Mouse (Mus musculus) embryonic facial prominence, embryonic 12.5 days (tissue): ENCODE measurements around the gene Xpo6. TPM values are rescaled to one million over a fixed set of nuclear protein-coding genes. Genes with fewer than 3 reads are reported as not detected.

Experiments
- ATAC-seq: fragments of 200-750 bp; cut with Nextera tagmentation; 2 replicates; pipeline ENCODE4 v1.8.0; 2017; ENCODE audit not compliant: insufficient number of reproducible peaks, insufficient read depth, low FRiP score, low TSS enrichment
- H3K27ac ChIP-seq: fragments of 300-500 bp; sonication (generic); 2 replicates; pipeline ENCODE4 v1.5.1; 2016; ENCODE audit warnings: mild to moderate bottlenecking
- H3K27me3 ChIP-seq: fragments of 300-500 bp; sonication (generic); 2 replicates; pipeline ENCODE4 v1.6.1; 2016; ENCODE audit warnings: mild to moderate bottlenecking, moderate library complexity
- H3K36me3 ChIP-seq: fragments of 300-500 bp; sonication (generic); 2 replicates; pipeline ENCODE4 v1.6.1; 2016; ENCODE audit warnings: mild to moderate bottlenecking
- H3K4me1 ChIP-seq: fragments of 300-500 bp; sonication (generic); 2 replicates; pipeline ENCODE4 v1.6.1; 2016
- H3K4me2 ChIP-seq: fragments of 300-500 bp; sonication (generic); replicated peaks from 2 replicates; pipeline ENCODE4 v1.6.1; 2016; ENCODE audit warnings: mild to moderate bottlenecking, moderate library complexity
- H3K4me3 ChIP-seq: fragments of 300-500 bp; sonication (generic); 2 replicates; pipeline ENCODE4 v1.5.1; 2016; ENCODE audit warnings: mild to moderate bottlenecking
- H3K9ac ChIP-seq: fragments of 300-500 bp; sonication (generic); 2 replicates; pipeline ENCODE4 v1.6.1; 2016; ENCODE audit warnings: mild to moderate bottlenecking, moderate library complexity
- H3K9me3 ChIP-seq: fragments of 300-500 bp; sonication (generic); 2 replicates; pipeline ENCODE4 v1.6.1; 2016; ENCODE audit warnings: mild to moderate bottlenecking, moderate library complexity
- WGBS: fragments of 180-500 bp; shearing (Covaris S2); methylation state at CpG from one replicate; pipeline ENCODE4 v1.1.7; 2016; 5-methylcytosine and 5-hydroxymethylcytosine counted together
- polyA plus RNA-seq: library from polyadenylated mRNA; unstranded; fragments of >200 nt; fragmentation: Nextera tagmentation; extraction: Ambion mirVana; gene quantifications from 2 replicates; pipeline ENCODE4 v1.2.1, GENCODE M21; 2016

The Xpo6 gene
- polyA plus RNA-seq, 1 experiment from 2014 or later = 78.5 TPM

DNA sequence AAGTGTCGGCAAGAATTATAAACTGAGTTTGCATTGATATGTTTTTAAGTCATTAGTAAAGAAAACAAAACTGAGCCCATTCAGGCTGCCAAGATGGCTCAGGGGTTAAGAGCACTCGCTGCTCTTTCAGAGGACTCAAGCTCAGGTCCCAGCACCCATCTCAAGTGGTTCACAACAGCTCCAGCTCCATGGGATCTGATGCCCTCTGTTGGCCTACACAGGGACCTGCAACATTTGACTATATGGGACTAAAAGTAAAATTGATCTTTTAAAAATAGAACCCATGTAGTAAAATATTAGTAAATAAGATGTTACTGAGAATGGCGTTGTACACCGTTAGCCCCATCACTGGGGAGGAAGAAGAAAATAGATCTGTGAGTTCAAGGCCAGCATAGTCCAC is 130.0 kb downstream of the Xpo6 start:
- Histone ChIP-seq H3K9ac (no peak overlapping the region), H3K27ac (no peak overlapping the region), H3K4me1 (0 out of 2 replicates have a peak, but pooled peaks cover 5% of the 10 kb centered on the region), H3K4me3 (no peak overlapping the region), H3K36me3 (no peaks in the 10 kb centered on the region), H3K27me3 (0 out of 2 replicates have a peak, but pooled peaks cover 3% of the 10 kb centered on the region), H3K9me3 (no peaks in the 10 kb centered on the region), H3K4me2 (no peak overlapping the region)
- ATAC-seq = no peak
- 92% methylated on average over 4 of the region's 4 CpGs for WGBS

DNA sequence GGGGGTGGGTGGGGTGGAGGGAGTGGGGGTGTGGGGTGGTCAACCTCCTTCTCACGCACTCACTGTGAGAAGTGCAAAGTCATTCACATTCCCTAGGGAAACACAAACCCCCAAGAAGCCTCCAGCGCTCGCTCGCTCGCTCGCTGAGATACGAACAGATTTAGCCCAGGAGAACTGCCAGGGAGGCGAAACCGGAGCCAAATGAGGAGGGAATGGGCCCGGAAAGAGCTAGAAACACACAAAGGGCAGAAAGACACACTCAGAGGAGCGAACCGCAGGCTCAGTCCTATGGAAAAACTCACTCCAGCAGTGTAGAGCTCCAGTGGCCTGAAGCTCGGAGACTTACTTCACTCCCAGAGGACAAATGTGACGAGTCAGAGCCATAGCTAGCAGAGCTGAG is 133.5 kb downstream of the Xpo6 start:
- whole genome bisulfite sequencing = 55% methylated on average over 14 of the region's 14 CpGs
- no peak for ATAC-seq
- no peak overlapping the region for H3K4me2 ChIP-seq

DNA sequence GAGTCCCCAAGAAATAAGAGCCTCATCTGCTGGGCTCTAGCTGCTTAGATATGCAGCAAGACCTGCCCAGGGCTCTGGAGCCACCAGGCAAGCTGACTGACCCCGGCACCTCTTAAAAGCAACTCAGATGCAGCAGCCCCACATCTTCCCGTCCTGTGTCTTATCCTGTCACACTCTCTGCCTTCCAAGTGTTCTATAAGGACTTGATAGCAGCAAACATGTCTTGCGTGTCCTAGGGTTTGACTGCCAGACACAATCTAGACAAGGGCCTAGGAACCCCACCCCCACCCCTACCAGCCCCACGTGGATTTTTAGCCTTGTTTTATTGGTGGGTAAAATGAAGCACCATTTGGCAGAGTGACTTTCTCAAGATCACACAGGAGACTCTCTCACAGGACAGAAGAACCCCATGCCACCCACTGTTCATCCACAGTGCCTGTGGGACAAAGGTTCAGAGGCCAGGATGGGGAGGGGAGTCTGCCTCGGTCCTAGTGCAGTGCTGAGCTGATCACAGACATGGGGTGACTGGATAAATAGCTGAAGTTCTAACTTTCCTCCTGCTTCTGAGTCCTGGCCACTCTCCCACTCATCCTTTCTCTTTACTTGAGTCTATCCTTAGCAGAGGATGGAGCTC is 134.9 kb downstream of the Xpo6 start:
- H3K27me3 ChIP-seq = no peaks in the 10 kb centered on the region
- H3K4me1 ChIP-seq = 0 out of 2 replicates have a peak, but pooled peaks cover 5% of the 10 kb centered on the region
- H3K27ac ChIP-seq = no peak overlapping the region
- no peak overlapping the region for H3K9ac ChIP-seq
- no peak overlapping the region for H3K4me3 ChIP-seq
- no peaks in the 10 kb centered on the region for H3K36me3 ChIP-seq
- H3K4me2 ChIP-seq = no peak overlapping the region
- ATAC-seq = no peak
- 74% methylated on average over 5 of the region's 5 CpGs for WGBS
- no peaks in the 10 kb centered on the region for H3K9me3 ChIP-seq

More for the DNA sequence above, 133.5 kb downstream of the Xpo6 start:
- Histone ChIP-seq H3K4me1 (0 out of 2 replicates have a peak, but pooled peaks cover 5% of the 10 kb centered on the region), H3K27ac (no peak overlapping the region), H3K9me3 (no peaks in the 10 kb centered on the region), H3K4me3 (no peak overlapping the region), H3K36me3 (no peaks in the 10 kb centered on the region), H3K27me3 (no peaks in the 10 kb centered on the region), H3K9ac (no peak overlapping the region)

DNA sequence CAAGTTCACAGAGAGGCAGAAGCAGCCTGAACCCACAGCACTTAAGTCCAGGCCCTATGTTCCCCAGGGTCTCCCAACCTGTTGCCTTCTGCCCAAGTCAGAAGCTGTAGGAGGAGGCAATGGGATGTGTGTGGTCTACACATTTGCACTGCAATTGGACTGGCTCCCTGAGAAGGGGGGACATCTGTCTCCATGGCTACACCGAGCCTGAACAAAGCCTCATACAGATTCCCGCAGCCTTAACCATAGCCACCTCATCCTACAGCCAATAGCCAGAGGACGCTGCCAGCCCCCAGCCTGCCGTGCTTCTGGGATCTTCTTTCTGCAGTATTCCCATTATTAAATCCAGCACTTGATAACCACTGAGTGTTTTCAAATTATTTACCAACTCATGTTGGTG is 138.1 kb downstream of the Xpo6 start:
- ATAC-seq = no peak
- Histone ChIP-seq H3K4me1 (peaks cover 8% of the 10 kb centered on the region), H3K9me3 (no peaks in the 10 kb centered on the region), H3K36me3 (no peaks in the 10 kb centered on the region), H3K4me2 (no peak overlapping the region), H3K27ac (no peak overlapping the region), H3K27me3 (no peaks in the 10 kb centered on the region), H3K9ac (no peak overlapping the region), H3K4me3 (no peak overlapping the region)
- WGBS = 57% methylated on average over 4 of the region's 4 CpGs

DNA sequence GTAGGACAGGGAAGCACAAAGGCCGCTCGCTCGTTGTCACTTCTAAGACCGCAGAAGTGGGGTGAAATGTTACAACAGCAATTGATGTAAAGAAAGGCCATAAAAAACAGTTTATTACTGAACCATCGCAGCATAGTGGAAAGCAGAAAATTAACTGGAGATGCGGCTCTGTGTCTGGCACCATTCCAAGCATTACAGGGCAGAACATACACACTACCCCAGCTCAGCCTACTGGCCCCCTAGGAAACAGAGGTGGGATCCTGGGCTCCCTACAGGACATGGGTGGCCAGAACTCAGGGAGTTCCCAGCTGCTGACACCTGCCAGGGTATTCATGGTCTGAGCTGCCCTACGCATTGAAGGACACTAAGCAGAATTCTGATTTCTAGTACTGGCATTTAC is 141.4 kb downstream of the Xpo6 start:
- no peaks in the 10 kb centered on the region for H3K9me3 ChIP-seq
- H3K27ac ChIP-seq = no peak overlapping the region
- peaks cover 8% of the 10 kb centered on the region for H3K4me1 ChIP-seq
- 71% methylated on average over 7 of the region's 7 CpGs for WGBS
- H3K36me3 ChIP-seq = no peaks in the 10 kb centered on the region
- ATAC-seq = no peak
- no peaks in the 10 kb centered on the region for H3K27me3 ChIP-seq
- no peak overlapping the region for H3K4me3 ChIP-seq
- no peak overlapping the region for H3K4me2 ChIP-seq
- no peak overlapping the region for H3K9ac ChIP-seq

DNA sequence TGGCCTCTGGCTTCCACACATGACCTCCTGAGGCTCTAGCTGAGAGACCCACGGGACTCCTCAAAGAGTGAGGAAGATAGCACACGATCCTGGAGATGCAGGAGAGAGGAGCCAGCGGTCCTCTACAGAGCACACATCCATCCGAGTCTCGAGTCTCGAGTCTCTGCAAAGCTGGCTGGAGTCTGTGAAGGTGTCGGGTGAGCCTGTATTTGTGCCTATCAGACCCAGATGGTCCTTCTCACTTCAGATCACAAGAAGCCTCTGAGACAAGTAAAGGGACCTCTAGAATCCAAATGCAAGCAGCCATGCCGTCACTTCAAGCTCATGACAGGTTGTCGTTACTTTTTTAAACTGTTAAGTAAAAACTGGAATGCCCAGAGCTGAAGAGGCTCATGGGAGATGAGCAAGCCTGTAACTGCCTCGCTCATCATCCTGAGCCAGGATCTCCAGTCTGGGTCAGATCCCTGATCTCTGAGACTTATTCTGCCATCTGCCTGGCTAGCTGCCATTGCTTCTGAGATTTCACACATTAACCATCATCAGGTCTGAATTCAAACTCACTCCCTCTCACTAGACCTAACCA is 142.9 kb downstream of the Xpo6 start:
- Histone ChIP-seq H3K9me3 (no peaks in the 10 kb centered on the region), H3K36me3 (no peaks in the 10 kb centered on the region), H3K9ac (no peak overlapping the region), H3K4me3 (no peak overlapping the region), H3K27ac (no peak overlapping the region), H3K4me1 (peaks cover 8% of the 10 kb centered on the region), H3K4me2 (no peak overlapping the region), H3K27me3 (no peaks in the 10 kb centered on the region)
- ATAC-seq = no peak
- 75% methylated on average over 10 of the region's 10 CpGs for WGBS

DNA sequence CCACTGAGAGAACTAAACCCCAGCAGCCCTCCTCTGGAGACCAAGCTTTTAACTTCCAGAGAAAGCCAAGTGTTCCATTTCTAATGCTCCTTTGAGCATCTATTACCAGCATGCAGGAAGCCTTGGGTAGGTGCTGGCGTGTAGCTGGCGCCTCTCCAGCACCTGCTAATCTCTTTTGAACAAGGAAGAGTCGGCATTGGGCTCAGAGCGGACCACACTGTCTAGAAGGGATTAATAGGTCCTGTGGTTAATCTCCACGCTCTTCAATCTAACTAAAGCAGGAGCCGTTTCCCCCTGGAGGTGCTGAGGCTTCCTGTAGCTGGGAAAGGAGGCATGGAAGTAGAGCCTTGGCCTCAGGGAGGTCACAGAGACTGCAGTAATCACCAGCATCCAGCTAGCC is 145.7 kb downstream of the Xpo6 start:
- no peak overlapping the region for H3K27ac ChIP-seq
- H3K4me2 ChIP-seq = no peak overlapping the region
- ATAC-seq = no peak
- 56% methylated on average over 6 of the region's 6 CpGs for WGBS
- H3K9ac ChIP-seq = no peak overlapping the region
- H3K36me3 ChIP-seq = no peaks in the 10 kb centered on the region
- no peak overlapping the region for H3K4me3 ChIP-seq
- H3K27me3 ChIP-seq = no peaks in the 10 kb centered on the region
- peaks cover 8% of the 10 kb centered on the region for H3K4me1 ChIP-seq
- H3K9me3 ChIP-seq = no peaks in the 10 kb centered on the region

DNA sequence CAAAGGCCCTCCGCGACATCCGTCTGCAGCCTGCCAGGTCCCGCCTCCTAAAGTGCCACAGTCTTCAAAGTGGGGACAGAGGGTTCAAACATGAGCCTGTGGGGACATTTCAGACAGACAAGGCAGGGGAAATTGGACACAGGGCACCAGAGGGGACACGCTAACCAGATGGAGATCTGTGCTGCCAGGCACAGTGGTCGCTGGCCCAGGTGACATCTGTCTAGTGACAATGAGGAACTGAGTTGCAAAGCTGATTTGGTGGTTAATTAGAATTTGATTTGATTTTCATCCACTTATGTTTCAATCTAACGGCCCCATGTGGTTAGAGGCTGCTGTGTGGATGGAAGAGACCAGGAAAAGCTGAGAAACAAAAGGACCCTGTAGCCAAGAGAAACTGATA is 146.7 kb downstream of the Xpo6 start:
- Histone ChIP-seq H3K27me3 (no peaks in the 10 kb centered on the region), H3K4me1 (no peaks in the 10 kb centered on the region), H3K27ac (no peak overlapping the region), H3K4me3 (no peak overlapping the region), H3K9ac (no peak overlapping the region), H3K36me3 (no peaks in the 10 kb centered on the region), H3K4me2 (no peak overlapping the region), H3K9me3 (no peaks in the 10 kb centered on the region)
- WGBS = 76% methylated on average over 7 of the region's 7 CpGs
- no peak for ATAC-seq

DNA sequence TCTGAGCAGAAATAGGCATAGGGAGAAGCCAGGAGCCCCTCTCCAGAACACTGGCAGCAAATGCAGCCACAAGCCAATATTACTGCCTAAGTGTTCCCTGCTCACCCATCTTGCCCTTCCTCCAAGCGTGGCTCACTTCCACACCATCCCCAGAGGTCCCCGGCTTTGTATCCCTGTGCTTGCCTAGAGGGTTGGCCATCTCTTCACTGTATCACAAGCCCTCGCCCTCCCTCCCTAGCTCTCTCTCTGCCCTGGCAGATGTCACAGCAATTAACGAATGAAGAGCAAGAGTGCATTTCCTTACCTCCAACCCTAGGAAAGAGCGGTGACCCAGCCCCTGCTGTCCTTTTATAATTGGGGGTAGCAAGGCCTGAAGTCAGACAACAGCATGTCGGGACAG is 148.4 kb downstream of the Xpo6 start:
- no peak overlapping the region for H3K4me3 ChIP-seq
- no peaks in the 10 kb centered on the region for H3K36me3 ChIP-seq
- H3K27ac ChIP-seq = no peak overlapping the region
- WGBS = 37% methylated on average over 6 of the region's 6 CpGs
- H3K4me2 ChIP-seq = no peak overlapping the region
- ATAC-seq = no peak
- no peaks in the 10 kb centered on the region for H3K27me3 ChIP-seq
- no peak overlapping the region for H3K9ac ChIP-seq
- no peaks in the 10 kb centered on the region for H3K4me1 ChIP-seq
- H3K9me3 ChIP-seq = no peaks in the 10 kb centered on the region

Other genes starting within 250 kb of the Xpo6 start
- 1.2 and 1.4 TPM in 2 replicates for gene Gsg1l, start 118.1 kb downstream of the Xpo6 start, polyA plus RNA-seq
- gene Sbk1, start 72.1 kb upstream of the Xpo6 start, polyA plus RNA-seq = 130 and 138 TPM in 2 replicates
- gene Lat, start 169.1 kb upstream of the Xpo6 start, polyA plus RNA-seq = 2.8 and 3.3 TPM in 2 replicates
- gene Spns1, start 176.9 kb upstream of the Xpo6 start, polyA plus RNA-seq = 64.9 and 68.9 TPM in 2 replicates
- gene Nfatc2ip, start 196.2 kb upstream of the Xpo6 start, polyA plus RNA-seq = 3.1 and 3.2 TPM in 2 replicates
- not detected in 2 replicates for gene Cd19, start 214.4 kb upstream of the Xpo6 start, polyA plus RNA-seq
- gene Rabep2, start 228.3 kb upstream of the Xpo6 start, polyA plus RNA-seq = 35.3 and 36.7 TPM in 2 replicates